Mouse (Mus musculus) embryonic facial prominence, embryonic 13.5 days (tissue): ENCODE data around the gene Ulk1. TPM values are rescaled to one million over a fixed set of nuclear protein-coding genes. Genes with fewer than 3 reads are reported as not detected.

ENCODE experiments used
- ATAC-seq: fragments of 200-750 bp; cut with Nextera tagmentation; 2 replicates; pipeline ENCODE4 v1.8.0; 2017; ENCODE audit warnings: low read depth; ENCODE audit not compliant: insufficient number of reproducible peaks, insufficient read depth, low FRiP score, low TSS enrichment
- H3K27ac ChIP-seq: fragments of 300-500 bp; sonication (generic); 2 replicates; pipeline ENCODE4 v1.5.1; 2015; ENCODE audit warnings: moderate library complexity, mild to moderate bottlenecking, inconsistent platforms
- H3K27me3 ChIP-seq: fragments of 300-500 bp; sonication (generic); 2 replicates; pipeline ENCODE4 v1.6.1; 2015; ENCODE audit warnings: mild to moderate bottlenecking, inconsistent platforms
- H3K36me3 ChIP-seq: fragments of 300-500 bp; sonication (generic); 2 replicates; pipeline ENCODE4 v1.6.1; 2015; ENCODE audit warnings: mild to moderate bottlenecking, inconsistent platforms
- H3K4me1 ChIP-seq: fragments of 300-500 bp; sonication (generic); 2 replicates; pipeline ENCODE4 v1.6.1; 2015; ENCODE audit warnings: inconsistent platforms
- H3K4me2 ChIP-seq: fragments of 300-500 bp; sonication (generic); 2 replicates; pipeline ENCODE4 v1.6.1; 2015; ENCODE audit warnings: moderate library complexity, mild to moderate bottlenecking, inconsistent platforms
- H3K4me3 ChIP-seq: fragments of 300-500 bp; sonication (generic); 2 replicates; pipeline ENCODE4 v1.5.1; 2015; ENCODE audit warnings: mild to moderate bottlenecking, inconsistent platforms
- H3K9ac ChIP-seq: fragments of 300-500 bp; sonication (generic); 2 replicates; pipeline ENCODE4 v1.6.1; 2015; ENCODE audit warnings: mild to moderate bottlenecking, inconsistent platforms
- H3K9me3 ChIP-seq: fragments of 300-500 bp; sonication (generic); 2 replicates; pipeline ENCODE4 v1.6.1; 2016; ENCODE audit warnings: inconsistent platforms
- WGBS: fragments of 180-500 bp; shearing (Covaris S2); methylation state at CpG from one replicate; pipeline ENCODE4 v1.1.7; 2015; ENCODE audit warnings: mixed read lengths; 5-methylcytosine and 5-hydroxymethylcytosine counted together
- polyA plus RNA-seq: library from polyadenylated mRNA; unstranded; fragments of >200 nt; fragmentation: Nextera tagmentation; extraction: Ambion mirVana; gene quantifications from 2 replicates; pipeline ENCODE4 v1.2.1, GENCODE M21; 2015

Ulk1 gene
- polyA plus RNA-seq, 1 experiment from 2014 or later: 21.9 TPM

DNA sequence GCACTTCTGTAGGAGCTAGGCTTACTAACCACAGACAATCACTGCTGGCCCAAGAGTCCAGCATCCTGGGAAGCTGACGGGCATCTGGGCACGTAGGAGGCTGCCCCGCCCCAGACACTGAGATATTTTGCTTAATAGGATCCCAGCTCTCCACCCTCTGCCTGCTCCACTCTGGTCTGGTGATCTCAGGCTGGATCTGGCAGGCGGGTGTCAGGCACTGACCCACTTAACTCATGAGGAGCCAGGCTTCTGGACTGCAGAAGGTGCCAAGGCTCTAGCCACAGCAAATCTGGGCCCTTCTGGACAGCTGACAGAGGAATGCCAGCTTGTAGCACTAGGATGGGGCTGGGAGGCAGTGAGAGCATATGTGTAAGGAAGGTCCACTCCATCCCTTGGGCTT is 7.7 kb downstream of the Ulk1 start:
- ATAC-seq: no peak
- no peak overlapping the region for H3K4me2 ChIP-seq
- H3K4me3 ChIP-seq: no peak overlapping the region
- 0 out of 2 replicates have a peak overlapping the region, but pooled peaks have one; percentile 23 for H3K9ac ChIP-seq
- H3K27ac ChIP-seq: no peak overlapping the region
- H3K36me3 ChIP-seq: peaks cover 86% of the 10 kb centered on the region
- H3K27me3 ChIP-seq: no peaks in the 10 kb centered on the region
- 67% methylated on average over 4 of the region's 4 CpGs for WGBS
- no peaks in the 10 kb centered on the region for H3K9me3 ChIP-seq
- peaks cover 37% of the 10 kb centered on the region for H3K4me1 ChIP-seq

DNA sequence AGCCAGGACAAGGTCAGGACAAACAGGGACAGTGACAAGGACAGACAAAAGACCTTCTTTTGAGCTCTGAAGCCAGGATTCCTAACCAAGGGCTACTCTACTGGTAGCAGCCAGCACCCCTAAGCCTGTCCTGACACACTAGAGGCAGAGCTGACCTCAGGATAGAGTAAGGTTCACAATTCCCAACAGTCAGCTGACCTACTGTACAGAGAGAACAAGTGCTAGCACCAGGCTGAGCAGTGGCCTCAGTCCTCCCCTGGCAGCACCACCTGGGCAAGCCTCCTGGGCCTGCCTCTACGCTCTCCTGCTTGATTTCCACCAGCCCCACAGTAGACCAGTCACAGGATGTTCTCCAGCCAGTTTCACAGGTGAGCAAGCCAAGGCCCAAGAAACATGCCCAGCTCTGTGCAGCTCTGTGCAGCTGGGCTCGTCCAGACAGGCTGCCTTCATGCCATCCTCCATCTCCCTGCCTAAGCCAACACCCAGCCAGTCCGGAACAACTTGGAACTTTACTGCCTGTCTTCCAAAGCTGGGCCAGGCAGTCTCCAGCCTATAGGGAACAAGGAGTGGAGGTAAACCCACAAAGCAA is 8.8 kb downstream of the Ulk1 start:
- peaks cover 27% of the 10 kb centered on the region for H3K4me1 ChIP-seq
- WGBS: 78% methylated on average over 3 of the region's 3 CpGs
- H3K27me3 ChIP-seq: no peaks in the 10 kb centered on the region
- no peaks in the 10 kb centered on the region for H3K9me3 ChIP-seq
- H3K4me3 ChIP-seq: no peak overlapping the region
- no peak overlapping the region for H3K4me2 ChIP-seq
- no peak for ATAC-seq
- H3K36me3 ChIP-seq: peaks cover 89% of the 10 kb centered on the region
- peak overlapping the region; percentile 5; the same call in 1 of the 2 replicates for H3K27ac ChIP-seq
- peak overlapping the region; percentile 32; the same call in 1 of the 2 replicates for H3K9ac ChIP-seq

- Histone ChIP-seq H3K9me3 (no peaks in the 10 kb centered on the region), H3K36me3 (peaks cover 98% of the 10 kb centered on the region), H3K4me1 (peaks cover 11% of the 10 kb centered on the region), H3K4me2 (no peak overlapping the region), H3K27ac (no peak overlapping the region), H3K4me3 (no peak overlapping the region), H3K9ac (no peak overlapping the region), H3K27me3 (no peaks in the 10 kb centered on the region)
- WGBS: 83% methylated on average over 4 of the region's 4 CpGs
- ATAC-seq: no peak
Measured at GRCm38 (mm10) chr5:110797696-110798095, 12.2 kb downstream of the Ulk1 start.

GRCm38 (mm10) chr5:110794363-110794762 is 15.5 kb downstream of the Ulk1 start:
- no peaks in the 10 kb centered on the region for H3K4me1 ChIP-seq
- no peak overlapping the region for H3K4me2 ChIP-seq
- H3K36me3 ChIP-seq: peaks cover 99% of the 10 kb centered on the region
- H3K27ac ChIP-seq: no peak overlapping the region
- no peak overlapping the region for H3K9ac ChIP-seq
- no peaks in the 10 kb centered on the region for H3K27me3 ChIP-seq
- ATAC-seq: no peak
- no peaks in the 10 kb centered on the region for H3K9me3 ChIP-seq
- H3K4me3 ChIP-seq: no peak overlapping the region
- WGBS: 93% methylated on average over 7 of the region's 7 CpGs

DNA sequence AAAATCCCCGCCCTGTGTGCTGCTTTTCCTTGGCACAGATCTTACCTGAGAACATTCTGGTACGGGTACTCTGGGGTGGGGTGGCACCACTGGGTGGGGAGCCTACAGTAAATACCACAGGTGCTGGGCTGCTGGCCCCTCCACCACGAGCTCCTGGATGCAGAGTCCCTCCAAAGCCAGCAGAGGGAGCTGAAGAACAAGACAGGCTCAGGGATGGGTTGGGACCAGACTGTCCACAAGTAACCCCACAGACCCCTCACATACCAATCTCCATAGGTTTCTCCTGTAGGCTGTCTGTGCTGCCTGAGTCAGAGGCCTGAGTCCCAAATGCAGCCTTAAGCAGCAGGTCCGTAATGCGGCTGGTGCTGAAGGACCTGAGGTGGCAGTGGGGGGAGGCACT is 21.2 kb downstream of the Ulk1 start:
- H3K4me2 ChIP-seq: no peak overlapping the region
- H3K4me3 ChIP-seq: no peak overlapping the region
- ATAC-seq: no peak
- H3K4me1 ChIP-seq: no peaks in the 10 kb centered on the region
- H3K36me3 ChIP-seq: peaks cover 92% of the 10 kb centered on the region
- H3K27me3 ChIP-seq: no peaks in the 10 kb centered on the region
- H3K9me3 ChIP-seq: no peaks in the 10 kb centered on the region
- H3K9ac ChIP-seq: no peak overlapping the region
- 67% methylated on average over 5 of the region's 5 CpGs for WGBS
- H3K27ac ChIP-seq: no peak overlapping the region

DNA sequence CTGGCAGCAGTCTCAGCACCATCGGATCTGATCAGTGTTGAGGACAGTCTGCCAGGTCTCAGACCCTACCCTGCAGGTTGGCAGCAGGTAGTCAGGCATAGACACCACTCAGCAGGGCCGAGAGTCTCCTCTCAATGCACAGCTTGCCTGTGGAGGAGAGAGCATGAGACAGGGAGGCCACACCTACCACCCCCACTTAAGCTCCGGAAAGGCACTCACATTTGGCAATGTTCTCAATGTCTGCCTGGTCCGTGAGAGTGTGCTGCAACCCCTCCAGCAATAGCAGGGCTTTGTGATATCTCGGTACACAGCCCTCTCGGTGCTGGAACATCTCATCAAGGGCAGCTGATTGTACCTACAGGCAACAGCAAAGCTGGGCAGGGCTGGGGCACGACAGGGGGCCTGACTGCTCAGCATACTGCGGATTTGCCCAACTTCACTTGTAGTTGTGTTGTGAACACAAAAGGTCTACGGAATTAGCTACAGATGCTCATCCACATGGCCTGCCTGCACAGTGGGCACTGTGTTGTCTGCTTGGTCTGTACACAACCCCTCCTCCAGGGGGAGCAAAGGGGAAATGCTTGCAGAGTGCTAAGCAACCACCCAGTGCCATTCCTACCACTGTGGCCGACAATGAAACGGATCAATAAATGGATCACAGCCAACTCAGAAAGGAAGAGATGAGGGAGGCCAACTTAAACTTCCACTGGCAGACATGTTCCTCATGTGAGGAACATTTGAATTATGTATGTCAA is 23.6 kb downstream of the Ulk1 start:
- Histone ChIP-seq H3K36me3 (peaks cover 68% of the 10 kb centered on the region), H3K27me3 (no peaks in the 10 kb centered on the region), H3K4me2 (no peak overlapping the region), H3K27ac (no peak overlapping the region), H3K9me3 (no peaks in the 10 kb centered on the region), H3K4me3 (no peak overlapping the region), H3K9ac (no peak overlapping the region), H3K4me1 (peaks cover 6% of the 10 kb centered on the region; the same call in 1 of the 2 replicates)
- no peak for ATAC-seq
- 79% methylated on average over 11 of the region's 11 CpGs for WGBS

GRCm38 (mm10) chr5:110783150-110783549 is 26.7 kb downstream of the Ulk1 start:
- Histone ChIP-seq H3K36me3 (peaks cover 44% of the 10 kb centered on the region), H3K4me2 (no peak overlapping the region), H3K9me3 (no peaks in the 10 kb centered on the region), H3K4me1 (peaks cover 25% of the 10 kb centered on the region), H3K27me3 (no peaks in the 10 kb centered on the region), H3K27ac (no peak overlapping the region), H3K9ac (no peak overlapping the region), H3K4me3 (no peak overlapping the region)
- no peak for ATAC-seq
- 50% methylated on average over 8 of the region's 8 CpGs for WGBS

DNA sequence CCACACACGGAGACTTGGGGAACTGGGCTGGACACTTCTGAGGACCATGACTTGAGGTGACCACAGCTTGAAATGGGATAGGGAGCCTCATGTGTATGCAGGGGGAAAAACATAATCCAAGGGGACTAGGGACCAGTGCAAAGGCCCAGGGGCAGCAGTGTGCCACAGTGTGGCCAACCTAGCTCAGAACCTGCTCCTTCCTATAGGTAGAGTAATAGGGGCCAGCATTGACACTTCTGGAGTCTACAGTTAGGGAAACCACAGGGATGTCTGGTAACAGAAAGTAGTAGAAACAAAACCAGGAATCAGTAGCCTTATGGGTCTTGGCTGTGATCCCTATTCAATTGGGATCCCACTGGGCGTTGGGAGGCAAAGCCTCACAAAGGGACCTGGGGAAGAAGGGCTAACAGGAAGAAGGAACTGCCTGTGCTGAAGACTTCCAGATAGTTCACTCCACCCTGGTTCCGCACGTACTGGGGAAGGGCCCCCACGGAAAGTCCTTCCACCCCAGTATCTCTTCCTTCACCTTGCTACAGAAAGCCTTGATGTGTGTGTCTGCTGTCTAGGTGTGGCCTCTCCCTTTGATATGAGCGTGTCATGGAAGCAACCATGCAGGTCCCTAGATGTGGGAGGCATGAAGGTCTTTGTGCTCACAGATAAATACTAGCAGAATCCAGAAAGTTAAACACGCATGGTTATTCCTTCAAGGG is 28.2 kb downstream of the Ulk1 start:
- Histone ChIP-seq H3K36me3 (peaks cover 39% of the 10 kb centered on the region), H3K4me3 (no peak overlapping the region), H3K4me2 (no peak overlapping the region), H3K27me3 (no peaks in the 10 kb centered on the region), H3K27ac (no peak overlapping the region), H3K9me3 (no peaks in the 10 kb centered on the region), H3K4me1 (peaks cover 25% of the 10 kb centered on the region), H3K9ac (no peak overlapping the region)
- 84% methylated on average over 7 of the region's 7 CpGs for WGBS
- ATAC-seq: no peak

- H3K9me3 ChIP-seq: no peaks in the 10 kb centered on the region
- H3K9ac ChIP-seq: peak overlapping the region; percentile 88
- peak overlapping the region; percentile 66; the same call in 1 of the 2 replicates for H3K27ac ChIP-seq
- peak overlapping the region; percentile 78 for H3K4me3 ChIP-seq
- WGBS: 56% methylated on average over 10 of the region's 10 CpGs
- ATAC-seq: peak; percentile 11; the same call in 1 of the 2 replicates
- H3K36me3 ChIP-seq: peaks cover 39% of the 10 kb centered on the region
- H3K27me3 ChIP-seq: no peaks in the 10 kb centered on the region
- H3K4me1 ChIP-seq: peaks cover 25% of the 10 kb centered on the region
- H3K4me2 ChIP-seq: peak overlapping the region; percentile 87
Measured at GRCm38 (mm10) chr5:110780761-110781528, 29.0 kb downstream of the Ulk1 start.

GRCm38 (mm10) chr5:110779998-110780760 is 29.7 kb downstream of the Ulk1 start, which contains the start of gene Pus1:
Pus1 (minus strand) TSS chr5:110780659.
- H3K4me2 ChIP-seq: peak within 1 kb of the TSS; percentile 87
- ATAC-seq: peak; percentile 84
- WGBS: under 1% methylated on average over 57 of the region's 57 CpGs
- H3K4me1 ChIP-seq: peaks cover 25% of the 10 kb centered on the region
- peak within 1 kb of the TSS; percentile 66; the same call in 1 of the 2 replicates for H3K27ac ChIP-seq
- H3K27me3 ChIP-seq: no peaks in the 10 kb centered on the region
- H3K36me3 ChIP-seq: peaks cover 40% of the 10 kb centered on the region
- no peaks in the 10 kb centered on the region for H3K9me3 ChIP-seq
- H3K9ac ChIP-seq: peak within 1 kb of the TSS; percentile 88
- peak within 1 kb of the TSS; percentile 78 for H3K4me3 ChIP-seq
